ENCODE assay signal across 8 mouse cellular contexts in the genomic region with DNA sequence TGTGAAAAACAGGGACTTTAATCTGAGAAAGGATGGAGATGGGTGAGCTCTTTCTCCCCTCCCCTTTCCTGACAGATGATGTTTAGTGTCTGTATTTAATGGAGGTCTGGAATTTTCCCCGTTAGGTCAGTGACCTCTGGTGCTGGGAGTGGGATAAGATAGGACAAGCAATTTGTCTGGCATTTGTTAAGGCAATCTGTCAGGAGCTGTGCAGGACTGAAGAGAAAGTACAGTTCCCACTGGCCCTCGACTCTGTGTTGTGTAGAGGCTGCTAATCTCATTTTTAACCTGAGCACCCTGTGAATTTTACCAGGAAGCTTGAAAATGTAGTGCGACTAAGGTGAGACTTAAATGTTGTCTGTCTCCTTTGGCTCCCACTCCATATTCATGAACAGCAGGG. TPM values are rescaled to one million over a fixed set of nuclear protein-coding genes. Genes with fewer than 3 reads are reported as not detected.
DNase-seq lines count a peak whose midpoint lies in the region; ATAC-seq and TF ChIP-seq lines count a peak whose summit lies in the region.

No protein-coding gene starts in this region.

- peak overlapping the region; percentile 23 for H3K4me2 ChIP-seq in forebrain, embryonic 12.5 days
- no peak overlapping the region for H3K4me2 ChIP-seq in forebrain, embryonic 16.5 days (ENCODE audit: low read length)
- peak overlapping the region; percentile 82 for H3K4me2 ChIP-seq in hindbrain, embryonic 15.5 days
- H3K4me2 ChIP-seq in midbrain, embryonic 14.5 days (ENCODE audit: low read length), result peak overlapping the region; percentile 80

- H3K4me3 ChIP-seq in forebrain, embryonic 12.5 days (replicated peaks), result no peak overlapping the region
- H3K4me3 ChIP-seq in forebrain, embryonic 16.5 days (replicated peaks; ENCODE audit: low read length), result no peak overlapping the region
- H3K4me3 ChIP-seq in ES-Bruce4 (ENCODE audit: low read depth, low read length), result no peak overlapping the region
- H3K4me3 ChIP-seq in hindbrain, embryonic 15.5 days, result peak overlapping the region; percentile 88; the same call in 1 of the 2 replicates
- H3K4me3 ChIP-seq in midbrain, embryonic 14.5 days (replicated peaks; ENCODE audit: low read depth, low read length), result no peak overlapping the region

- peaks cover 13% of the 10 kb centered on the region for H3K27me3 ChIP-seq in forebrain, embryonic 12.5 days
- 0 out of 2 replicates have a peak, but pooled peaks cover 3% of the 10 kb centered on the region for H3K27me3 ChIP-seq in forebrain, embryonic 16.5 days (replicated peaks; ENCODE audit: control insufficient read depth, insufficient read depth, low read length)
- H3K27me3 ChIP-seq in ES-Bruce4 (ENCODE audit: control insufficient read depth, insufficient read depth, low read length, poor library complexity, severe bottlenecking), result no peaks in the 10 kb centered on the region; the same call in 1 of the 2 replicates
- no peaks in the 10 kb centered on the region for H3K27me3 ChIP-seq in hindbrain, embryonic 15.5 days
- H3K27me3 ChIP-seq in midbrain, embryonic 14.5 days (ENCODE audit: control insufficient read depth, insufficient read depth, low read length), result no peaks in the 10 kb centered on the region

- peak; percentile 17 for DNase-seq in midbrain, embryonic 14.5 days
- no peak for DNase-seq in kidney, adult 9 months
- DNase-seq in adrenal gland, postnatal 25 days, result no peak
- no peak for DNase-seq in cerebellum, postnatal 4 days (ENCODE audit: low spot score in 2 of 2)

- TF ChIP-seq CTCF in ES-Bruce4 (IDR thresholded peaks at IDR 0.05; ENCODE audit: low read depth, low read length), result no peak

- no peak overlapping the region for H3K9ac ChIP-seq in forebrain, embryonic 12.5 days
- H3K9ac ChIP-seq in forebrain, embryonic 16.5 days (replicated peaks; ENCODE audit: low read depth, low read length), result no peak overlapping the region
- H3K9ac ChIP-seq in ES-Bruce4 (ENCODE audit: low read depth, poor library complexity, severe bottlenecking), result no peak overlapping the region
- H3K9ac ChIP-seq in hindbrain, embryonic 15.5 days, result no peak overlapping the region
- no peak overlapping the region for H3K9ac ChIP-seq in midbrain, embryonic 14.5 days (replicated peaks; ENCODE audit: low read length)

- H3K36me3 ChIP-seq in forebrain, embryonic 12.5 days (replicated peaks), result no peaks in the 10 kb centered on the region
- no peaks in the 10 kb centered on the region for H3K36me3 ChIP-seq in forebrain, embryonic 16.5 days (ENCODE audit: control insufficient read depth, insufficient read depth)
- H3K36me3 ChIP-seq in ES-Bruce4 (ENCODE audit: control insufficient read depth, insufficient read depth, low read length, poor library complexity, severe bottlenecking), result no peaks in the 10 kb centered on the region
- no peaks in the 10 kb centered on the region for H3K36me3 ChIP-seq in hindbrain, embryonic 15.5 days
- no peaks in the 10 kb centered on the region for H3K36me3 ChIP-seq in midbrain, embryonic 14.5 days (ENCODE audit: control insufficient read depth, insufficient read depth, low read length)

- H3K27ac ChIP-seq in forebrain, embryonic 12.5 days, result peak overlapping the region; percentile 95; the same call in 1 of the 2 replicates
- no peak overlapping the region for H3K27ac ChIP-seq in forebrain, embryonic 16.5 days (ENCODE audit: low read length)
- peak overlapping the region; percentile 25; the same call in 1 of the 2 replicates for H3K27ac ChIP-seq in ES-Bruce4 (ENCODE audit: insufficient read depth, low read length)
- no peak overlapping the region for H3K27ac ChIP-seq in hindbrain, embryonic 15.5 days (replicated peaks)
- H3K27ac ChIP-seq in midbrain, embryonic 14.5 days (replicated peaks; ENCODE audit: low read depth, low read length), result no peak overlapping the region

- ATAC-seq in forebrain, embryonic 12.5 days (ENCODE audit: low FRiP score), result no peak
- no peak for ATAC-seq in forebrain, embryonic 16.5 days
- ATAC-seq in hindbrain, embryonic 15.5 days (ENCODE audit: low FRiP score, low read depth), result no peak
- no peak for ATAC-seq in midbrain, embryonic 14.5 days (ENCODE audit: low FRiP score, low TSS enrichment)

- 4% methylated on average over 3 of the region's 3 CpGs for WGBS in forebrain, embryonic 12.5 days
- 8% methylated on average over 3 of the region's 3 CpGs for WGBS in forebrain, embryonic 16.5 days
- 4% methylated on average over 3 of the region's 3 CpGs for WGBS in hindbrain, embryonic 15.5 days
- WGBS in midbrain, embryonic 14.5 days, result 2% methylated on average over 3 of the region's 3 CpGs

- H3K4me1 ChIP-seq in forebrain, embryonic 12.5 days, result peaks cover 29% of the 10 kb centered on the region
- peaks cover 30% of the 10 kb centered on the region for H3K4me1 ChIP-seq in forebrain, embryonic 16.5 days (replicated peaks; ENCODE audit: control insufficient read depth, insufficient read depth, low read length)
- H3K4me1 ChIP-seq in ES-Bruce4 (ENCODE audit: control insufficient read depth, insufficient read depth, low read length), result peaks cover 3% of the 10 kb centered on the region
- peaks cover 34% of the 10 kb centered on the region for H3K4me1 ChIP-seq in hindbrain, embryonic 15.5 days (replicated peaks)
- peaks cover 11% of the 10 kb centered on the region for H3K4me1 ChIP-seq in midbrain, embryonic 14.5 days (ENCODE audit: control insufficient read depth, insufficient read depth, low read length)

- no peaks in the 10 kb centered on the region for H3K9me3 ChIP-seq in forebrain, embryonic 12.5 days
- no peaks in the 10 kb centered on the region for H3K9me3 ChIP-seq in forebrain, embryonic 16.5 days (ENCODE audit: control insufficient read depth, low read length)
- no peaks in the 10 kb centered on the region for H3K9me3 ChIP-seq in ES-Bruce4 (replicated peaks; ENCODE audit: control insufficient read depth, insufficient read depth, low read length, poor library complexity, severe bottlenecking)
- no peaks in the 10 kb centered on the region for H3K9me3 ChIP-seq in hindbrain, embryonic 15.5 days
- no peaks in the 10 kb centered on the region for H3K9me3 ChIP-seq in midbrain, embryonic 14.5 days (ENCODE audit: control insufficient read depth, low read length)

- no peak for TF ChIP-seq POLR2A in ES-Bruce4 (IDR thresholded peaks at IDR 0.05; ENCODE audit: insufficient read depth, low read length)

- no peak for TF ChIP-seq EP300 in ES-Bruce4 (IDR thresholded peaks at IDR 0.05; ENCODE audit: insufficient read depth, low read depth, low read length)

RNA-seq across cellular contexts. Expression of a gene that starts 2.8 kb away (rescaled TPM):
- 31.2 and 31.8 TPM in 2 replicates for polyA plus RNA-seq in forebrain, embryonic 12.5 days (2016; fragmentation: Nextera tagmentation; extraction: Ambion mirVana)
- polyA plus RNA-seq in forebrain, embryonic 16.5 days (2015; fragmentation: Nextera tagmentation; extraction: Ambion mirVana), result 22.1 and 23.6 TPM in 2 replicates
- polyA plus RNA-seq in ES-Bruce4 (2011; ENCODE audit: insufficient read depth, insufficient read length, low read depth, missing spikeins), result 27.0 and 27.2 TPM in 2 replicates
- polyA plus RNA-seq in hindbrain, embryonic 15.5 days (2015; fragmentation: Nextera tagmentation; extraction: Ambion mirVana), result 32.5 and 37.1 TPM in 2 replicates
- 29.1 and 34.4 TPM in 2 replicates for polyA plus RNA-seq in midbrain, embryonic 14.5 days (2014; fragmentation: Nextera tagmentation; extraction: Ambion mirVana)
- total RNA-seq in adrenal gland, postnatal 25 days (2021), result 7.3 and 10.8 TPM in 2 replicates

RNA-seq across cellular contexts. Expression of a gene that starts 35.0 kb away (rescaled TPM):
- 22.3 and 22.6 TPM in 2 replicates for polyA plus RNA-seq in forebrain, embryonic 12.5 days (2016; fragmentation: Nextera tagmentation; extraction: Ambion mirVana)
- polyA plus RNA-seq in forebrain, embryonic 16.5 days (2015; fragmentation: Nextera tagmentation; extraction: Ambion mirVana), result 37.0 and 40.1 TPM in 2 replicates
- 11.8 and 12.0 TPM in 2 replicates for polyA plus RNA-seq in ES-Bruce4 (2011; ENCODE audit: insufficient read depth, insufficient read length, low read depth, missing spikeins)
- 23.4 and 26.9 TPM in 2 replicates for polyA plus RNA-seq in hindbrain, embryonic 15.5 days (2015; fragmentation: Nextera tagmentation; extraction: Ambion mirVana)
- 25.4 and 31.3 TPM in 2 replicates for polyA plus RNA-seq in midbrain, embryonic 14.5 days (2014; fragmentation: Nextera tagmentation; extraction: Ambion mirVana)
- total RNA-seq in adrenal gland, postnatal 25 days (2021), result 2.4 and 4.8 TPM in 2 replicates

RNA-seq across cellular contexts. Expression of a gene that starts 45.5 kb away (rescaled TPM):
- 50.5 and 51.9 TPM in 2 replicates for polyA plus RNA-seq in forebrain, embryonic 12.5 days (2016; fragmentation: Nextera tagmentation; extraction: Ambion mirVana)
- polyA plus RNA-seq in forebrain, embryonic 16.5 days (2015; fragmentation: Nextera tagmentation; extraction: Ambion mirVana), result 53.4 and 60.2 TPM in 2 replicates
- polyA plus RNA-seq in ES-Bruce4 (2011; ENCODE audit: insufficient read depth, insufficient read length, low read depth, missing spikeins), result 31.1 and 34.3 TPM in 2 replicates
- 67.8 and 71.3 TPM in 2 replicates for polyA plus RNA-seq in hindbrain, embryonic 15.5 days (2015; fragmentation: Nextera tagmentation; extraction: Ambion mirVana)
- polyA plus RNA-seq in midbrain, embryonic 14.5 days (2014; fragmentation: Nextera tagmentation; extraction: Ambion mirVana), result 49.7 and 61.6 TPM in 2 replicates
- 59.8 and 61.4 TPM in 2 replicates for total RNA-seq in adrenal gland, postnatal 25 days (2021)

Comparison
In these comparisons a context has a peak if more than half of its experiments do, and no peak if none do; other contexts are left out.
1. H3K27ac ChIP-seq: peak in forebrain, embryonic 12.5 days (single experiment) and ES-Bruce4 (single experiment); none in forebrain, embryonic 16.5 days (single experiment), hindbrain, embryonic 15.5 days (single experiment) and midbrain, embryonic 14.5 days (single experiment).